Mouse (Mus musculus): Measurements from ENCODE around the gene Hspa8. TPM values are rescaled to one million over a fixed set of nuclear protein-coding genes. Genes with fewer than 3 reads are reported as not detected.
A peak's percentile ranks its signal among the peaks of the same experiment; 100 is the strongest.
"Not testable (repeated sequence)": the region's sequence is repeated elsewhere in the genome, so short reads cannot be mapped to it uniquely, and the experiment has no call there.

Gene Hspa8
- polyA plus RNA-seq, 1 experiment from 2014 or later, result 1,867 TPM

DNA sequence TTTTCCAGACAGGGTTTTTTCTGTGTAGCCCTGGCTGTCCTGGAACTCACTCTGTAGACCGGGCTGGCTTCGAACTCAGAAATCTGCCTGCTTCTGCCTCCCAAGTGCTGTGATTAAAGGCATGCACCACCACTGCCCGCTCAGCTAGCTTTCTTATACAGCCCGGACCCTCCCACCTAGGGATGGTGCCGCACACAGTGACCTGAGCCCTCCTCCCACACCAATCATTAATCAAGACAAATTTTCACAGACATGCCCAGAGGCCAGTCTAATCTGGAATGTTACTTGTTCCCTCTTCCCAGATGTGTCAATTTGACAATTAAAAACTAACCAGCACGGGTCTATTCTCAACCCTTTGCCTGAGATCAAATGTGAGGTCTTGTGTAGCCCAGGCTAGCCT lies 27.6 kb upstream of the Hspa8 start:
- not testable (repeated sequence) for H3K4me1 ChIP-seq (replicated peaks); H3K9me3 ChIP-seq (replicated peaks); H3K4me2 ChIP-seq; H3K27ac ChIP-seq; H3K27me3 ChIP-seq; ATAC-seq (replicated peaks; ENCODE audit: insufficient number of reproducible peaks, insufficient read depth, low FRiP score, low read depth); H3K4me3 ChIP-seq; H3K9ac ChIP-seq; H3K36me3 ChIP-seq
- 80% methylated on average over 6 of the region's 6 CpGs for WGBS

DNA sequence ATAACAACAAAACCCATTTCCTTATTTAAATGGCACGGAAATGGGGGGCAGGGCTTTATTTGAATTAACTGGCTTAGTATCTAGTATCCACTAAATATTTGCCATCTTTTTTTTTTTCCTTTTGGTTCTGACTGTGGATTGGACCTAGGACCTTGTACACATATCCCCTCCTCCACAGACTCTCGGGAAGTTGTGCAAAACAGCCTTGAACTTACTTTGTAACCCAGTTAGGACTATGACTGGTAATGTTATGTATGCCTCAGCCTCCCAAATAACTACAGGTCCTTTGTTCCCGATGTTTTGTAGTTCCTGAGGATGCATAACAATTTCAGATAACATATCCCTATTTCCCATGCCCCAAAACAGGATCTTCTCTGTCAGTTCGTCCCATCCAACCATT lies 26.9 kb upstream of the Hspa8 start:
- no peaks in the 10 kb centered on the region for H3K9me3 ChIP-seq (replicated peaks)
- WGBS, result 81% methylated on average over 4 of the region's 4 CpGs
- ATAC-seq (replicated peaks; ENCODE audit: insufficient number of reproducible peaks, insufficient read depth, low FRiP score, low read depth), result no peak
- H3K36me3 ChIP-seq, result no peaks in the 10 kb centered on the region
- H3K27me3 ChIP-seq, result no peaks in the 10 kb centered on the region
- H3K27ac ChIP-seq, result no peak overlapping the region
- no peak overlapping the region for H3K4me3 ChIP-seq
- H3K9ac ChIP-seq, result no peak overlapping the region
- H3K4me1 ChIP-seq (replicated peaks), result peaks cover 9% of the 10 kb centered on the region; the same call in 1 of the 2 replicates
- H3K4me2 ChIP-seq, result no peak overlapping the region

DNA sequence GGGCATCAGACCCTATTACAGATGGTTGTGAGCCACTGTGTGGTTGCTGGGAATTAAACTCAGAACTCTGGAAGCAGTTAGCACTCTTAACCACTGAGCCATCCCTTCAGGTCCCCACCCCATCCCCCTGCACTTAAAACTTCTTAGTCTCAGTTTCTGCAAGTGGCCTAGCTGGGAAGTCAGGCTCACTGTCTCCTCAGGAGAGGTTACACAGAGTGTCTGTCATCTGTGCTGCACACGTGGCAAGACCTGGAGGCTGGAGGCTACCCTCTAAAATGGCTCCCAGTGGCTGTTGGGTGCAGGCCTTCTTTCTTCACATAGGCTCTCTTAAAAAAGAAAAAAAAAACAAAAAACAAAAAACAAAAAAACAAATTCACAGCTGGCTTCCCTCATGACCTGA lies 24.7 kb upstream of the Hspa8 start:
- H3K9me3 ChIP-seq (replicated peaks), result no peaks in the 10 kb centered on the region
- no peak overlapping the region for H3K4me3 ChIP-seq
- 52% methylated on average over 1 of the region's 1 CpGs for WGBS
- H3K4me1 ChIP-seq (replicated peaks), result peaks cover 12% of the 10 kb centered on the region; the same call in 1 of the 2 replicates
- peak overlapping the region; percentile 67 for H3K27ac ChIP-seq
- no peak overlapping the region for H3K9ac ChIP-seq
- H3K27me3 ChIP-seq, result no peaks in the 10 kb centered on the region
- no peak for ATAC-seq (replicated peaks; ENCODE audit: insufficient number of reproducible peaks, insufficient read depth, low FRiP score, low read depth)
- no peak overlapping the region for H3K4me2 ChIP-seq
- H3K36me3 ChIP-seq, result no peaks in the 10 kb centered on the region

DNA sequence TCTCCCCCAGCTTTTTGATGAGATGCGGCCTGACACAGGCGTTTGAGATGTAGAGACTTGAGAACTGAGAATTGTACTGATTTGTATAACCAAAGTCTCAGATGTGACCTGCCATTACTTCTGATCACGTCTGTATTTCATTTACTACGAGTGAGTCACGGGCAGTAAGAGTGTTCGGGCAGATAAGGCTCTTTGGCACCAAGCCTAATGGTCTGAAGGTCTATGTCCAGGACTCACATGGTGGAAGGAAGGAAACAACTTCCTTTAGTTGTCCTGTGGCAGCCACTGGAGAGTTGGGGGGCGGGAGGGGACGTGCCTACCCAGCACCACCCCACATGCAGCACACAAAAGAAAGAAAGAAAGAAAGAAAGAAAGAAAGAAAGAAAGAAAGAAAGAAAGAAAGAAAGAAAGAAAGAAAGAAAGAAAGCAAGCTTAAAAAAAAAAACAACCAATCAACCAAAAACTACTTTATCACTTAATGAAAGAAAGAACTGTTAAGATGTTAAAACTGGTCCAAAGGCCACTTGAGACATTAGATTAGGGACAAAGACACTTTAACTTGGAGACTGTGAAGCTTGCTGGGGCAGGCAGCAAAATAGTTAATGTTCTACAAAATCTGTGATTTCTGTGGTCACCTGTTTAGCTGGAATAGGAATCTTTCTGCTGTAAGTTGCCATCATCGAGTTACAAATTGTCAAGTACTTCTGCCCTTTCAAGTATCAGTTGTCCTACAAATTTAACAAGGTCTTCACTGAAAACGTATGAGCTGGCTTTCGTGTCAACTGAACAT lies 24.1 kb upstream of the Hspa8 start:
- Histone ChIP-seq H3K36me3 (no peaks in the 10 kb centered on the region), H3K4me2 (no peak overlapping the region), H3K9me3 (replicated peaks) (no peaks in the 10 kb centered on the region), H3K27me3 (no peaks in the 10 kb centered on the region), H3K27ac (peak overlapping the region; percentile 67), H3K9ac (no peak overlapping the region), H3K4me3 (no peak overlapping the region), H3K4me1 (replicated peaks) (peaks cover 14% of the 10 kb centered on the region; the same call in 1 of the 2 replicates)
- ATAC-seq (replicated peaks; ENCODE audit: insufficient number of reproducible peaks, insufficient read depth, low FRiP score, low read depth), result 0 out of 2 replicates have a peak, but pooled peaks have one; percentile 53
- WGBS, result 45% methylated on average over 11 of the region's 11 CpGs

DNA sequence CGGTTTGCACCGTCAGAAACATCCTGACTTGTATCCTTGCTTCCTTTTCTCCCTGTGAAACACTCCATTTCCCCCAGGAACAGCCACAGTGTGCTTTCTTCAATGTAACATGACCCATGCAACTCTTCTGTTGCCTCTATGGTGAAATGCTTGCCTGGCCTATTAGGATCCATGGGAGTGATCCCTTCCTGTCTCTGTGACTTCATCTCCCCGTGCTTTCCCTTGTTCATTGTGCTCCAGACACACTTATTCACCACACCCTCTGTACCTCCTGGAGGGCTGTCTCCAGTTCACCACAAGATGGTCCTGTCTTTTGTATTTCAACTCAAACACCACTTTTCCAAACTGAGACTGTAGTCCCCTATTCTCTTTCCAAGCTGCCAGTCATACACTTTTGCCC lies 20.7 kb upstream of the Hspa8 start:
- WGBS, result 65% methylated on average over 3 of the region's 3 CpGs
- ATAC-seq (replicated peaks; ENCODE audit: insufficient number of reproducible peaks, insufficient read depth, low FRiP score, low read depth), result no peak
- no peak overlapping the region for H3K27ac ChIP-seq

DNA sequence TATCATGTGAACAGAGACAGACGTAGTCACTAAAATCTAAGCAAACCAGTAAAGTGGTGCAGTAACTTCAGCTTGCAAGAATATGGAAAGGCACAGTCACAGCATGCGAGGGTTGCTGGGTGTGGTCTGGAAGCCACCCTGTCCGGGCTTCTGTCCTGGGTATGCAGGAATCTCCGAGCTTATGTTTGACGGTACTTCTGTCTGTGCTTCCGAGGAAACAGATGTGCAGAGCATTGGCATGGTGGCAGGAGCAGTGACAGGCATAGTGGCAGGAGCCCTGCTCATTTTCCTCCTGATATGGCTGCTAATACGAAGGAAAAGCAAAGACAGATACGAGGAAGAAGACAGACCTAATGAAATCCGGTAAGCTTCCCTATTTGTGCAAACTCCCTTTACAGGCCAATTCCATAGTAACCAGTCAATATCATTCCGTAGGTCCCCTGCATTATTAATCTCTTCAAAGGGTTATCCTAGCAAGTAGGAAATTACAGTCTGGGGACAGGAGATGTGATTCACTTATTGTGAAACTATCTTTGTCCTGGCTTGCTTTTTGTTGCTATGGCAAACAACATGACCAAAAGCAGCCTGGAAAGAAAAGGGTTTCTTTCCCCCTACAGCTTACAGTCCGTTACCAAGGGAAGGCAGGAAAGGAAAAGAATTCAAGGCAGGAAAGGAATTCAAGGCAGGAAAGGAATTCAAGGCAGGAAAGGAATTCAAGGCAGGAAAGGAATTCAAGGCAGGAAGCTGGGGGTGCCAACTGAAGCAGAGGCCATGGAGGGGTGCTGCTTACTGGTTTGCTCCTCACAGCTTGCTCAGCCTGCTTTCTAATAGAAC lies 19.7 kb upstream of the Hspa8 start:
- H3K27ac ChIP-seq, result peak overlapping the region; percentile 69
- no peak overlapping the region for H3K4me2 ChIP-seq
- no peak for ATAC-seq (replicated peaks; ENCODE audit: insufficient number of reproducible peaks, insufficient read depth, low FRiP score, low read depth)
- no peak overlapping the region for H3K9ac ChIP-seq
- WGBS, result 67% methylated on average over 11 of the region's 11 CpGs
- no peaks in the 10 kb centered on the region for H3K9me3 ChIP-seq (replicated peaks)
- no peak overlapping the region for H3K4me3 ChIP-seq
- H3K27me3 ChIP-seq, result no peaks in the 10 kb centered on the region
- H3K36me3 ChIP-seq, result no peaks in the 10 kb centered on the region
- peaks cover 22% of the 10 kb centered on the region for H3K4me1 ChIP-seq (replicated peaks)

More for the DNA sequence above, 20.7 kb upstream of the Hspa8 start:
- Histone ChIP-seq H3K27me3 (no peaks in the 10 kb centered on the region), H3K9me3 (replicated peaks) (no peaks in the 10 kb centered on the region), H3K4me1 (replicated peaks) (peaks cover 24% of the 10 kb centered on the region), H3K4me2 (no peak overlapping the region), H3K4me3 (no peak overlapping the region), H3K36me3 (no peaks in the 10 kb centered on the region), H3K9ac (no peak overlapping the region)

DNA sequence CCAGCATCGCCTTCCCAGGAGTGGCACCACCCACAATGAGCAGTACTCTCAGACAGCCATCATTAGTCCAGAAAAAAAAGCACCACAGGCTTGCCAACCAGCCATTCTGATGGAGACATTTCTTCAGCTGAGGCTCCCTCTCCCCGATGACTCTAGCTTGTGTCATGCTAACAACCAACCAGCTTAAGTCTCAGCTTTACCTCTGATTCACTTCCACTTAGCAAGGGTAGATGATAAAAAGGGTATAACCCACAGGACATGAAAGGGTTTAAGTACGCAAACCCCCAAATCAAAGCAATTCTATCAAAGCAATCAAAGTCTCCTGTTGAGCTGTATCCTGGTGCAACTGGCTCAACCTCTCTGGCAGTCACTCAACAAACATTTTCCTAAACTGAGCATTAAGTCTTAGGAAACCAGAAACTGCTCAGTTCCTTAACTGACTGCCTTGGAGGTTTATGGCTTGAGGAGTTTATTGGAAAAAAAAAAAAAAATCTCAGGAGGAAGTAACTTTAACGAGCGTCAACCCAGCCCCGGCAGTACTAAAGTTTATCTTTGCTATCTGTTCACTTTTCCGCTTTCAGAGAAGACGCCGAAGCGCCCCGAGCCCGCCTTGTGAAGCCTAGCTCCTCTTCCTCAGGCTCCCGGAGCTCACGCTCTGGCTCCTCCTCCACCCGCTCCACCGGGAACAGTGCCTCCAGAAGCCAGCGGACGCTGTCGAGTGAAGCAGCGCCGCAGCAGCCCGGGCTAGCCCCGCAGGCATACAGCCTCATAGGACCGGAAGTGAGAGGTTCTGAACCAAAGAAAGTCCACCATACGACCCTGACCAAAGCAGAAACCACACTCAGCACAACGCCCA lies 18.8 kb upstream of the Hspa8 start:
- H3K9ac ChIP-seq, result peak overlapping the region; percentile 19; the same call in 1 of the 2 replicates
- H3K27ac ChIP-seq, result peak overlapping the region; percentile 69
- 25% methylated on average over 26 of the region's 26 CpGs for WGBS
- ATAC-seq (replicated peaks; ENCODE audit: insufficient number of reproducible peaks, insufficient read depth, low FRiP score, low read depth), result peak; percentile 47
- no peaks in the 10 kb centered on the region for H3K36me3 ChIP-seq
- peaks cover 16% of the 10 kb centered on the region; the same call in 1 of the 2 replicates for H3K4me1 ChIP-seq (replicated peaks)
- peak overlapping the region; percentile 54 for H3K4me2 ChIP-seq
- peak overlapping the region; percentile 27 for H3K4me3 ChIP-seq
- no peaks in the 10 kb centered on the region for H3K9me3 ChIP-seq (replicated peaks)
- no peaks in the 10 kb centered on the region for H3K27me3 ChIP-seq

DNA sequence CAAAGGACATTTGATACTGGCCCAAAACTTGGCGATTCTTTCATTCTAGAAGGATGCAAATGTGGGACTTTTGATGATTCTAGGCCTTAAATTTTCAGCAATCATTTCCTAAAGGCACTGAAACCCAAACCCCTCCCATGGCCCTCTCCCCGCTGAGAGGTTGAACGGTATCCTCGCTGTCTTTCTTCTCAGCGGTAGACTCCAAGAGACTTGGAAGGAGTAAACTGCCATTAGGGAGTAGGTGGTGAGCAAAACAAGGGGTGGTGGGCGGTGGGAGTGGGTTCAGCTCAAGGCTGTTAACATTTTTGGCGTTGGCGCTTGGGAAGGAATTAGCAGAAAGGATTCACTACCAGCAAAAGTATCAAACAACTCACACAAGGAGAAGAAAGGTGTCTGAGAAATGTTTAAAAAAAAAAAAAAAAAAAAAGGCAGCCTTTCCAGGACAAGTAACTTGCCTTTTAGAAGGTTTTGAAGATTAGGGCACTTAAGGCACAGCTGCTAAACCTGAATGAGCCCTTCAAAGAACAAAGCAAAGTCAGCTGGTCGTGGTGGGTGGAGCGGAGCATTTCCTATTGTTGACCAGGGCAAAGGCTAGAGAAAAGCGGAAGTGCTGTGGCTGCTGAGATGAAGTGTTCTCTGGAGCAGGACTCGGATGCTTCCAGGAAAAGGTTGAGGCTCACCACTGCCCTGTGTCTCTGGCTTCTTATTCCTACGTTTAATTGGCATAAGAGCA lies 17.0 kb upstream of the Hspa8 start:
- Histone ChIP-seq H3K27me3 (no peaks in the 10 kb centered on the region), H3K4me1 (replicated peaks) (peaks cover 15% of the 10 kb centered on the region; the same call in 1 of the 2 replicates), H3K9ac (no peak overlapping the region), H3K36me3 (no peaks in the 10 kb centered on the region), H3K4me2 (peak overlapping the region; percentile 36), H3K9me3 (replicated peaks) (no peaks in the 10 kb centered on the region), H3K27ac (peak overlapping the region; percentile 71), H3K4me3 (no peak overlapping the region)
- 28% methylated on average over 13 of the region's 13 CpGs for WGBS
- peak; percentile 66; the same call in 1 of the 2 replicates for ATAC-seq (replicated peaks; ENCODE audit: insufficient number of reproducible peaks, insufficient read depth, low FRiP score, low read depth)

DNA sequence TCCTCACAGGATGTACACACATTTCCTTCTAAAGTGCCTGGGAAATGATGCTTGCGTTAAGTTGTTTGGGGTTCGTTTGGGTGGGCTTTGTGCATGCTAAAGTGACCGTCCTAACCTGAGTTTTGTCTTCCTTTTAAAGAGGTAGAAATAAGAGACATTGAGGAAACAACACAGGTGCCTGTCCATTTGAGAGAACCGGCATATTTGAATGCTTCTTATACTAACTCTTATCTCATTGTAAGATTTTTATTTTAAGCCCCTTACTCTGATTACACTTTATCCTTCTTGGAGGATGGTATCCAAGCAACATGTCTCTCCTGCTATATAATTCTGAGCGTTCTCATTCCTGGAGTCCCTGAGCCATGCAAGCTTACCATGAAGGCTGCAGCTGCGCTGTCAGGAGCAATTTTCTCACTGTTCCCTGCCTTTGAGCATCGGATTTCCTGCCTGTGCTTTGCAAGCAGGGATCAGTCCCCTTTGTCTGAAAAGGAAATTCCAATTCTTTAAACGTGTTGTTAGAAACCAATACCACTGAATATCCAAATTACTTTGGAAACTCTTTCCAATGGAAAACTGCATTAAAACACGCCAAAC lies 16.3 kb upstream of the Hspa8 start:
- no peak overlapping the region for H3K9ac ChIP-seq
- H3K4me2 ChIP-seq, result peak overlapping the region; percentile 36
- no peaks in the 10 kb centered on the region for H3K27me3 ChIP-seq
- no peak overlapping the region for H3K4me3 ChIP-seq
- no peak for ATAC-seq (replicated peaks; ENCODE audit: insufficient number of reproducible peaks, insufficient read depth, low FRiP score, low read depth)
- 20% methylated on average over 9 of the region's 9 CpGs for WGBS
- H3K9me3 ChIP-seq (replicated peaks), result no peaks in the 10 kb centered on the region
- peaks cover 15% of the 10 kb centered on the region; the same call in 1 of the 2 replicates for H3K4me1 ChIP-seq (replicated peaks)
- H3K36me3 ChIP-seq, result no peaks in the 10 kb centered on the region
- H3K27ac ChIP-seq, result peak overlapping the region; percentile 61

DNA sequence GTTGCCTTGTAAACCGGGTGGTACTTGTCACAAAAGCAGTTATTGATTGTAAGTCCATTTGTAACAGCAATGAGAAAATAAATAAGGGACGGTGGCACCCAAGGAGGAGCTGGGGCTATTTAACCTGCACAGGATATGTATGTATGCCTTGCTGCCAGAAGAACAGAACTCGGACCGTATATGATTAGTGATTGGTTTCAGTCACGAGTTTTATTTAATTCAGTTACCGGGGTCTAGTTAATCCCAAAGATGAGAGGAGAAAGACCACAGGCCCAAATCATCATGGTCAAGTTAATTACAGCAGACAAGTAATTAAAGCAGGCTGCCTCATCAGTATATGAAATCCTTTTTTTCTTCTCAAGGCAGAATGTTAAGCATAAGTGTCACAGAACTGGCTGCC lies 15.3 kb upstream of the Hspa8 start:
- Histone ChIP-seq H3K27ac (no peak overlapping the region), H3K9ac (no peak overlapping the region), H3K27me3 (no peaks in the 10 kb centered on the region), H3K4me1 (replicated peaks) (peaks cover 15% of the 10 kb centered on the region; the same call in 1 of the 2 replicates), H3K4me2 (no peak overlapping the region), H3K9me3 (replicated peaks) (no peaks in the 10 kb centered on the region), H3K4me3 (no peak overlapping the region), H3K36me3 (no peaks in the 10 kb centered on the region)
- WGBS, result 81% methylated on average over 6 of the region's 6 CpGs
- ATAC-seq (replicated peaks; ENCODE audit: insufficient number of reproducible peaks, insufficient read depth, low FRiP score, low read depth), result no peak
